Mouse (Mus musculus) liver, embryonic 14.5 days (tissue): ENCODE measurements at regions not wholly inside any gene's neighbourhood (a gene's known extent, or its start where the extent isn't known, plus 50 kb on each side); places are given as distances from the start of the nearest gene placed in this dataset.

Experiments
- ATAC-seq: fragments of 200-750 bp; cut with Nextera tagmentation; 2 replicates; pipeline ENCODE4 v1.8.0; 2017; ENCODE audit warnings: moderate number of reproducible peaks, mild to moderate bottlenecking, moderate library complexity; ENCODE audit not compliant: insufficient read depth
- DNase-seq, 3 experiments: peaks; one replicate each; pipeline ENCODE4 v3.0.0-alpha.2; 2012 to 2013; ENCODE audit warnings: low read depth in 3 of 3, low spot score in 3 of 3
- H3K27ac ChIP-seq: fragments of 300-500 bp; sonication (generic); 2 replicates; pipeline ENCODE4 v1.5.1; 2014; ENCODE audit warnings: moderate library complexity, mild to moderate bottlenecking, control low read depth, inconsistent platforms
- H3K27me3 ChIP-seq: fragments of 300-500 bp; sonication (generic); 2 replicates; pipeline ENCODE4 v1.6.1; 2014; ENCODE audit warnings: mild to moderate bottlenecking, low read length, moderate library complexity; ENCODE audit not compliant: control insufficient read depth, insufficient read depth
- H3K36me3 ChIP-seq: fragments of 300-500 bp; sonication (generic); replicated peaks from 2 replicates; pipeline ENCODE4 v1.6.1; 2014; ENCODE audit warnings: low read depth; ENCODE audit not compliant: control insufficient read depth, insufficient read depth
- H3K4me1 ChIP-seq, 2 experiments: fragments of 200-500 bp in 1 of 2; fragments of 300-500 bp in 1 of 2; sonication (generic) in 1 of 2; replicated peaks; 2 replicates each; pipeline ENCODE4 v1.6.1; 2012 to 2014; ENCODE audit warnings: antibody characterized with exemption in 1 of 2, inconsistent platforms in 1 of 2, low read length in 1 of 2; ENCODE audit not compliant: control insufficient read depth in 2 of 2, insufficient read depth in 2 of 2
- H3K4me2 ChIP-seq: fragments of 300-500 bp; sonication (generic); 2 replicates; pipeline ENCODE4 v1.6.1; 2014; ENCODE audit warnings: low read depth, mild to moderate bottlenecking, control low read depth, moderate library complexity
- H3K4me3 ChIP-seq, 2 experiments: fragments of 200-500 bp in 1 of 2; fragments of 300-500 bp in 1 of 2; sonication (generic) in 1 of 2; 2 replicates each; pipeline ENCODE4 v1.5.1; 2012 to 2014; ENCODE audit warnings: low read depth in 2 of 2, low read length in 2 of 2, mild to moderate bottlenecking in 2 of 2, control low read depth in 1 of 2, inconsistent platforms in 1 of 2, moderate library complexity in 1 of 2; ENCODE audit not compliant: insufficient read depth in 1 of 2
- H3K9ac ChIP-seq: fragments of 300-500 bp; sonication (generic); replicated peaks from 2 replicates; pipeline ENCODE4 v1.6.1; 2014; ENCODE audit warnings: mild to moderate bottlenecking, control low read depth, moderate library complexity
- H3K9me3 ChIP-seq: fragments of 300-500 bp; sonication (generic); 2 replicates; pipeline ENCODE4 v1.6.1; 2016; ENCODE audit warnings: low read length, mixed read lengths; ENCODE audit not compliant: control insufficient read depth
- CTCF ChIP-seq: IDR thresholded peaks from 2 replicates; pipeline ENCODE4 v1.5.1; 2016; ENCODE audit warnings: antibody characterized with exemption, low read depth, control low read depth
- EP300 ChIP-seq: IDR thresholded peaks from 2 replicates; pipeline ENCODE4 v1.6.1; 2016; ENCODE audit warnings: antibody characterized with exemption, low read depth
- WGBS: fragments of 180-500 bp; shearing (Covaris S2); extraction: QIAGEN DNeasy Blood & Tissue Kit; methylation state at CpG from one replicate; pipeline ENCODE4 v1.1.7; 2014; ENCODE audit not compliant: insufficient replicate concordance; 5-methylcytosine and 5-hydroxymethylcytosine counted together

- TF ChIP-seq CTCF, result no peak
- TF ChIP-seq EP300, result no peak
- ATAC-seq, result no peak
- no peaks in the 10 kb centered on the region for H3K36me3 ChIP-seq
Measured at GRCm38 (mm10) chr14:79929451-79929850, 54.4 kb upstream of the Olfm4 start.

GRCm38 (mm10) chr14:79927161-79927560 is 56.7 kb upstream of the Olfm4 start:
- no peaks in the 10 kb centered on the region for H3K4me1 ChIP-seq
- no peak overlapping the region for H3K9ac ChIP-seq
- H3K27me3 ChIP-seq, result no peaks in the 10 kb centered on the region
- DNase-seq (no peak), ATAC-seq (no peak)
- no peaks in the 10 kb centered on the region for H3K9me3 ChIP-seq
- H3K4me2 ChIP-seq, result no peak overlapping the region
- no peak overlapping the region for H3K27ac ChIP-seq
- TF ChIP-seq CTCF (no peak), EP300 (no peak)
- no peaks in the 10 kb centered on the region for H3K36me3 ChIP-seq
- WGBS, result 55% methylated on average over 1 of the region's 1 CpGs
- H3K4me3 ChIP-seq, result no peak overlapping the region

More at GRCm38 (mm10) chr14:79929451-79929850, 54.4 kb upstream of the Olfm4 start:
- H3K4me1 ChIP-seq, result no peaks in the 10 kb centered on the region
- H3K27me3 ChIP-seq, result no peaks in the 10 kb centered on the region
- H3K4me3 ChIP-seq, result no peak overlapping the region
- WGBS, result 24% methylated on average over 3 of the region's 3 CpGs
- no peak overlapping the region for H3K9ac ChIP-seq
- no peak overlapping the region for H3K4me2 ChIP-seq
- H3K9me3 ChIP-seq, result no peaks in the 10 kb centered on the region
- no peak overlapping the region for H3K27ac ChIP-seq
- no peak for DNase-seq

- Histone ChIP-seq H3K9me3 (no peaks in the 10 kb centered on the region), H3K4me2 (no peak overlapping the region), H3K27me3 (no peaks in the 10 kb centered on the region), H3K4me3 (no peak overlapping the region), H3K27ac (no peak overlapping the region), H3K36me3 (no peaks in the 10 kb centered on the region), H3K9ac (no peak overlapping the region), H3K4me1 (no peaks in the 10 kb centered on the region)
- ATAC-seq (no peak), DNase-seq (no peak)
- 55% methylated on average over 9 of the region's 9 CpGs for WGBS
- TF ChIP-seq EP300 (no peak), CTCF (no peak)
Measured at GRCm38 (mm10) chr14:79916960-79917848, 66.7 kb upstream of the Olfm4 start.

- WGBS, result 57% methylated on average over 4 of the region's 4 CpGs
- TF ChIP-seq CTCF, result no peak
- no peak for TF ChIP-seq EP300
- Histone ChIP-seq H3K4me3 (no peak overlapping the region), H3K36me3 (no peaks in the 10 kb centered on the region), H3K9me3 (no peaks in the 10 kb centered on the region), H3K4me1 (no peaks in the 10 kb centered on the region), H3K9ac (no peak overlapping the region), H3K4me2 (no peak overlapping the region), H3K27me3 (no peaks in the 10 kb centered on the region), H3K27ac (no peak overlapping the region)
- no peak for ATAC-seq
- DNase-seq, result no peak
Measured at GRCm38 (mm10) chr14:79914966-79915365, 68.9 kb upstream of the Olfm4 start.

- no peak for ATAC-seq
- H3K27me3 ChIP-seq, result no peaks in the 10 kb centered on the region
Measured at GRCm38 (mm10) chr14:79913315-79913714, 70.6 kb upstream of the Olfm4 start.

More at GRCm38 (mm10) chr14:79913315-79913714, 70.6 kb upstream of the Olfm4 start:
- Histone ChIP-seq H3K9ac (no peak overlapping the region), H3K4me1 (no peaks in the 10 kb centered on the region), H3K9me3 (no peaks in the 10 kb centered on the region), H3K4me2 (no peak overlapping the region), H3K36me3 (no peaks in the 10 kb centered on the region), H3K27ac (no peak overlapping the region), H3K4me3 (no peak overlapping the region)
- TF ChIP-seq EP300, result no peak
- no peak for TF ChIP-seq CTCF
- DNase-seq, result no peak
